In genomic region chr13:46928404-46928803, GRCm38 (mm10) we compare ENCODE assay signal across 9 mouse cellular contexts. TPM values are rescaled to one million over a fixed set of nuclear protein-coding genes. Genes with fewer than 3 reads are reported as not detected.
A peak's percentile ranks its signal among the peaks of the same experiment; 100 is the strongest.
DNase-seq lines count a peak whose midpoint lies in the region; ATAC-seq and TF ChIP-seq lines count a peak whose summit lies in the region.
"Had no signal": no experiment of that assay in that cellular context is flagged by ENCODE, and none has a peak within 500 bp of the region (broad histone marks: within the 10 kb centered on the region; RNA-seq: fewer than 3 reads in every experiment).

No protein-coding gene starts in this region.

- H3K4me2 ChIP-seq in kidney, embryonic 15.5 days, result peak overlapping the region; percentile 93
- H3K4me2 ChIP-seq in embryonic facial prominence, embryonic 12.5 days (replicated peaks), result peak overlapping the region; percentile 76
- H3K4me2 ChIP-seq in hindbrain, postnatal 0 days (ENCODE audit: low read depth, low read length), result peak overlapping the region; percentile 91
- peak overlapping the region; percentile 90 for H3K4me2 ChIP-seq in midbrain, embryonic 15.5 days

- no peak overlapping the region for H3K27ac ChIP-seq in kidney, embryonic 15.5 days
- H3K27ac ChIP-seq in embryonic facial prominence, embryonic 12.5 days, result no peak overlapping the region; the same call in 1 of the 2 replicates
- H3K27ac ChIP-seq in hindbrain, postnatal 0 days, result no peak overlapping the region
- H3K27ac ChIP-seq in midbrain, embryonic 15.5 days, result peak overlapping the region; percentile 97; the same call in 1 of the 2 replicates

- no peak for DNase-seq in kidney, postnatal 14 days
- DNase-seq in hindbrain, postnatal 0 days (ENCODE audit: low spot score), result no peak
- no peak for DNase-seq in spleen, adult 18-20 months

- peaks cover 9% of the 10 kb centered on the region; the same call in 1 of the 2 replicates for H3K36me3 ChIP-seq in kidney, embryonic 15.5 days
- H3K36me3 ChIP-seq in embryonic facial prominence, embryonic 12.5 days, result no peaks in the 10 kb centered on the region
- no peaks in the 10 kb centered on the region for H3K36me3 ChIP-seq in hindbrain, postnatal 0 days (ENCODE audit: insufficient read depth, low read length)
- H3K36me3 ChIP-seq in midbrain, embryonic 15.5 days (replicated peaks), result no peaks in the 10 kb centered on the region
- H3K36me3 ChIP-seq: G1E had no signal

- peak overlapping the region; percentile 88 for H3K9ac ChIP-seq in kidney, embryonic 15.5 days
- peak overlapping the region; percentile 88 for H3K9ac ChIP-seq in embryonic facial prominence, embryonic 12.5 days
- peak overlapping the region; percentile 77 for H3K9ac ChIP-seq in hindbrain, postnatal 0 days (replicated peaks; ENCODE audit: low read length)
- no peak overlapping the region; the same call in 1 of the 2 replicates for H3K9ac ChIP-seq in midbrain, embryonic 15.5 days

- H3K4me1 ChIP-seq in kidney, embryonic 15.5 days, result peaks cover 36% of the 10 kb centered on the region
- H3K4me1 ChIP-seq in embryonic facial prominence, embryonic 12.5 days, result peaks cover 8% of the 10 kb centered on the region
- H3K4me1 ChIP-seq in hindbrain, postnatal 0 days (ENCODE audit: insufficient read depth, low read length), result peaks cover 7% of the 10 kb centered on the region; the same call in 1 of the 2 replicates
- peaks cover 18% of the 10 kb centered on the region for H3K4me1 ChIP-seq in midbrain, embryonic 15.5 days

- peak overlapping the region; percentile 86 for H3K4me3 ChIP-seq in kidney, embryonic 15.5 days (replicated peaks)
- H3K4me3 ChIP-seq in embryonic facial prominence, embryonic 12.5 days, result peak overlapping the region; percentile 75
- peak overlapping the region; percentile 82 for H3K4me3 ChIP-seq in hindbrain, postnatal 0 days (ENCODE audit: low read length)
- H3K4me3 ChIP-seq in midbrain, embryonic 15.5 days, result peak overlapping the region; percentile 88

- no peak for TF ChIP-seq CTCF in hindbrain, postnatal 0 days (IDR thresholded peaks at IDR 0.05; ENCODE audit: low read depth)

- WGBS in kidney, embryonic 15.5 days, result 34% methylated on average over 5 of the region's 5 CpGs
- 29% methylated on average over 5 of the region's 5 CpGs for WGBS in embryonic facial prominence, embryonic 12.5 days
- 19% methylated on average over 5 of the region's 5 CpGs for WGBS in hindbrain, postnatal 0 days
- 13% methylated on average over 5 of the region's 5 CpGs for WGBS in midbrain, embryonic 15.5 days

- no peaks in the 10 kb centered on the region; the same call in 1 of the 2 replicates for H3K27me3 ChIP-seq in kidney, embryonic 15.5 days
- no peaks in the 10 kb centered on the region for H3K27me3 ChIP-seq in embryonic facial prominence, embryonic 12.5 days
- H3K27me3 ChIP-seq in hindbrain, postnatal 0 days (ENCODE audit: insufficient read depth, low read length), result no peaks in the 10 kb centered on the region
- 0 out of 2 replicates have a peak, but pooled peaks cover 3% of the 10 kb centered on the region for H3K27me3 ChIP-seq in midbrain, embryonic 15.5 days (replicated peaks)

- no peaks in the 10 kb centered on the region for H3K9me3 ChIP-seq in kidney, embryonic 15.5 days (replicated peaks)
- no peaks in the 10 kb centered on the region for H3K9me3 ChIP-seq in embryonic facial prominence, embryonic 12.5 days
- H3K9me3 ChIP-seq in hindbrain, postnatal 0 days (ENCODE audit: low read length), result no peaks in the 10 kb centered on the region
- no peaks in the 10 kb centered on the region for H3K9me3 ChIP-seq in midbrain, embryonic 15.5 days

- no peak for ATAC-seq in kidney, embryonic 15.5 days (replicated peaks; ENCODE audit: low FRiP score)
- ATAC-seq in embryonic facial prominence, embryonic 12.5 days (ENCODE audit: insufficient number of reproducible peaks, insufficient read depth, low FRiP score, low TSS enrichment), result no peak
- ATAC-seq in hindbrain, postnatal 0 days, result no peak
- ATAC-seq in midbrain, embryonic 15.5 days (replicated peaks), result no peak
- no peak for ATAC-seq in erythroid progenitor cell, adult 5-6 weeks (replicated peaks; ENCODE audit: low FRiP score, poor library complexity, severe bottlenecking)
- no peak for ATAC-seq in activated CD4-positive, CD25-positive, alpha-beta regulatory T cell, adult 4 months

RNA-seq across cellular contexts. Expression of gene Kif13a, which starts 1.3 kb away (rescaled TPM):
- 14.3 and 15.4 TPM in 2 replicates for polyA plus RNA-seq in kidney, embryonic 15.5 days (2015; fragmentation: Nextera tagmentation; extraction: Ambion mirVana)
- 22.9 and 27.8 TPM in 2 replicates for polyA plus RNA-seq in embryonic facial prominence, embryonic 12.5 days (2016; fragmentation: Nextera tagmentation; extraction: Ambion mirVana)
- 21.6 and 48.7 TPM in 2 replicates for total RNA-seq in hindbrain, postnatal 0 days (2014; rRNA removed)
- polyA plus RNA-seq in hindbrain, postnatal 0 days (2015; fragmentation: Nextera tagmentation; extraction: Ambion mirVana), result 11.6 and 13.3 TPM in 2 replicates
- polyA plus RNA-seq in midbrain, embryonic 15.5 days (2015; fragmentation: Nextera tagmentation; extraction: Ambion mirVana), result 11.9 and 14.1 TPM in 2 replicates
- 1.7 and 3.6 TPM in 2 replicates for total RNA-seq in erythroid progenitor cell, adult 5-6 weeks (2015; ENCODE audit: low replicate concordance)
- 6.5 and 6.7 TPM in 2 replicates for total RNA-seq in erythroid progenitor cell, adult 5-6 weeks (2017; ENCODE audit: low replicate concordance)
- 1 to 10 TPM; 3.5 to 5.7 TPM for polyA plus RNA-seq in activated CD4-positive, CD25-positive, alpha-beta regulatory T cell, adult 4 months (2017; shearing (Covaris generic))
- polyA plus RNA-seq: G1E had no signal
